Mouse (Mus musculus) erythroblast, embryonic 14.5 days (primary cell): ENCODE data around the gene Csk. TPM values are rescaled to one million over a fixed set of nuclear protein-coding genes. Genes with fewer than 3 reads are reported as not detected.
A peak's percentile ranks its signal among the peaks of the same experiment; 100 is the strongest.

Source experiments
- H3K27me3 ChIP-seq: 2 replicates; pipeline ENCODE4 v1.6.1; 2012; ENCODE audit warnings: inconsistent platforms; ENCODE audit not compliant: control insufficient read depth
- H3K36me3 ChIP-seq: 2 replicates; pipeline ENCODE4 v1.6.1; 2012; ENCODE audit warnings: mild to moderate bottlenecking, inconsistent platforms; ENCODE audit not compliant: control insufficient read depth
- H3K4me1 ChIP-seq: 2 replicates; pipeline ENCODE4 v1.6.1; 2012; ENCODE audit warnings: inconsistent platforms; ENCODE audit not compliant: control insufficient read depth
- H3K4me3 ChIP-seq: replicated peaks from 2 replicates; pipeline ENCODE3; 2012; ENCODE audit warnings: moderate library complexity, mild to moderate bottlenecking, inconsistent platforms
- H3K9me3 ChIP-seq: 2 replicates; pipeline ENCODE4 v1.6.1; 2012; ENCODE audit warnings: low read length, inconsistent platforms, mixed read lengths; ENCODE audit not compliant: control insufficient read depth
- GATA1 ChIP-seq: IDR thresholded peaks from 2 replicates; pipeline ENCODE4 v1.6.1; 2012; ENCODE audit warnings: low read length, inconsistent platforms, mixed read lengths
- TAL1 ChIP-seq: IDR thresholded peaks from 3 replicates; pipeline ENCODE4 v1.6.1; 2012; ENCODE audit warnings: low read length, inconsistent platforms, mixed read lengths
- polyA plus RNA-seq: library from polyadenylated mRNA; stranded (reverse); fragments of >175 nt; gene quantifications from 2 replicates; pipeline ENCODE4 v1.2.3, GENCODE M21; 2012

The Csk gene
- polyA plus RNA-seq, 1 experiment: 6.1 TPM

GRCm38 (mm10) chr9:57589224-57590126, 64.0 kb downstream of the Csk start, which contains the start of gene Ulk3:
Gene Ulk3 (plus strand): TSS chr9:57589452.
- Histone ChIP-seq H3K27me3 (no peaks in the 10 kb centered on the region), H3K36me3 (peaks cover 29% of the 10 kb centered on the region), H3K4me3 (peak within 1 kb of the TSS; percentile 82), H3K9me3 (no peaks in the 10 kb centered on the region), H3K4me1 (peaks cover 28% of the 10 kb centered on the region)
- TF ChIP-seq GATA1 (no peak), TAL1 (no peak)

GRCm38 (mm10) chr9:57584991-57585390, 68.4 kb downstream of the Csk start:
- H3K4me1 ChIP-seq: peaks cover 16% of the 10 kb centered on the region
- TF ChIP-seq GATA1 (no peak), TAL1 (no peak)
- H3K36me3 ChIP-seq: peaks cover 60% of the 10 kb centered on the region
- H3K27me3 ChIP-seq: no peaks in the 10 kb centered on the region
- no peak overlapping the region for H3K4me3 ChIP-seq
- no peaks in the 10 kb centered on the region for H3K9me3 ChIP-seq

- H3K27me3 ChIP-seq: no peaks in the 10 kb centered on the region
- peaks cover 54% of the 10 kb centered on the region for H3K36me3 ChIP-seq
- peak overlapping the region; percentile 17 for H3K4me3 ChIP-seq
Measured at GRCm38 (mm10) chr9:57577144-57577849, 76.1 kb downstream of the Csk start.

More at GRCm38 (mm10) chr9:57577144-57577849, 76.1 kb downstream of the Csk start:
- no peaks in the 10 kb centered on the region for H3K9me3 ChIP-seq
- peaks cover 41% of the 10 kb centered on the region for H3K4me1 ChIP-seq
- peak; percentile 20; the same call in 1 of the 2 replicates for TF ChIP-seq GATA1
- peak; percentile 20; the same call in 1 of the 3 replicates for TF ChIP-seq TAL1

Other genes with a start within 250 kb of the Csk start
- gene Ppcdc, start 213.5 kb downstream of the Csk start, polyA plus RNA-seq: 0.42 and 0.93 TPM in 2 replicates
- 0.03 and 0.05 TPM in 2 replicates for gene Scamp5, start 185.6 kb downstream of the Csk start, polyA plus RNA-seq
- gene Rpp25, start 149.6 kb downstream of the Csk start, polyA plus RNA-seq: not detected in 2 replicates
- gene Cox5a, start 132.4 kb downstream of the Csk start, polyA plus RNA-seq: 18.8 and 25.8 TPM in 2 replicates
- gene Fam219b, start 116.1 kb downstream of the Csk start, polyA plus RNA-seq: 0.31 and 0.78 TPM in 2 replicates
- 0.08 and 0.16 TPM in 2 replicates for gene Mpi, start 100.9 kb downstream of the Csk start, polyA plus RNA-seq
- 0.38 and 0.76 TPM in 2 replicates for gene Scamp2, start 92.7 kb downstream of the Csk start, polyA plus RNA-seq
- 0.10 and 0.17 TPM in 2 replicates for gene Ulk3, start 64.2 kb downstream of the Csk start, polyA plus RNA-seq
- gene Cplx3, start 47.4 kb downstream of the Csk start, polyA plus RNA-seq: not detected in 2 replicates
- not detected in 2 replicates for gene Lman1l, start 32.9 kb downstream of the Csk start, polyA plus RNA-seq
- not detected in 2 replicates for gene Cyp1a2, start 30.1 kb upstream of the Csk start, polyA plus RNA-seq
- gene Cyp1a1, start 34.3 kb upstream of the Csk start, polyA plus RNA-seq: not detected in 2 replicates
- 0.40 and 0.69 TPM in 2 replicates for gene Edc3, start 54.9 kb upstream of the Csk start, polyA plus RNA-seq
- gene Clk3, start 112.2 kb upstream of the Csk start, polyA plus RNA-seq: 38.9 and 44.4 TPM in 2 replicates
- 1.8 and 1.9 TPM in 2 replicates for gene Arid3b, start 183.2 kb upstream of the Csk start, polyA plus RNA-seq